In the genomic region with DNA sequence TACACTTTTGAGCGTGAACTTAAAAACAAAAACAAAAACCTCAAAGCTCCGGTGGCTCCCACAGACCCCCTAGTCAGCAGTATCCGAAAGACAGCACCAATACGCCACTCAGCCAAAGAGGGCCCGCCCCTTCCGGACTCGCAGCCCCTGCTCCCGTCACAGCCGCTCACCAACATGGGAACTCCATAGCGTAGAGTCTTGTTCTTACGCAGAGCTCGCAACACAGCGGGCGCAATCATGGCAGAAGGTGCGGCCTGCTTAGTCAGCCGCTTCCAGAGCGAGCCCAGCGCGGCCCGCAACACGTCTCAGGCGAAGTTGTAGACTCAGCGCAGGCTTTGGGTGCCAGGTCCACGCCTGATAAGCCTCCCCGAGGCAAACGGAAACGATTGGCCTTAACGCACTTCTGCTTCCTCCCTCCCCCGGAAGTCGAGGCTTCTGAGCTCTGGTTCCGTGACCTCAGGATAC, we compare ENCODE assay signal across 8 mouse cellular contexts. TPM values are rescaled to one million over a fixed set of nuclear protein-coding genes. Genes with fewer than 3 reads are reported as not detected.
A peak's percentile ranks its signal among the peaks of the same experiment; 100 is the strongest.
DNase-seq lines count a peak whose midpoint lies in the region; ATAC-seq lines count a peak whose summit lies in the region.

A gene (minus strand): TSS at position 401 of the 465 bp plus-strand sequence.

- H3K9me3 ChIP-seq in hindbrain, embryonic 12.5 days (replicated peaks): no peaks in the 10 kb centered on the region

- peak within 1 kb of the TSS; percentile 54 for H3K9ac ChIP-seq in hindbrain, embryonic 12.5 days

- no peaks in the 10 kb centered on the region for H3K36me3 ChIP-seq in hindbrain, embryonic 12.5 days

- peak; percentile 82 for DNase-seq in NIH3T3 (ENCODE audit: low read depth)
- peak; percentile 91 to 93 for DNase-seq in cerebellum, postnatal 10 days
- peak; percentile 77 to 84 for DNase-seq in frontal cortex, postnatal 10 days (ENCODE audit: low spot score in 2 of 2)
- peak; percentile 89 to 93 for DNase-seq in layer of hippocampus, postnatal 14 days (ENCODE audit: low spot score in 2 of 2)
- peak; percentile 85 for DNase-seq in lung, postnatal 14 days
- DNase-seq in retina, adult 2 months (ENCODE audit: low read depth, low spot score): peak; percentile 77
- DNase-seq in thymus, postnatal 36 days: peak; percentile 88 to 89

- ATAC-seq in hindbrain, embryonic 12.5 days (ENCODE audit: low FRiP score): peak; percentile 99

- under 1% methylated on average over 31 of the region's 31 CpGs for WGBS in hindbrain, embryonic 12.5 days

- peak within 1 kb of the TSS; percentile 54 for H3K4me3 ChIP-seq in hindbrain, embryonic 12.5 days

- H3K4me2 ChIP-seq in hindbrain, embryonic 12.5 days (replicated peaks): peak within 1 kb of the TSS; percentile 64

- peaks cover 4% of the 10 kb centered on the region; the same call in 1 of the 2 replicates for H3K4me1 ChIP-seq in hindbrain, embryonic 12.5 days

- peak within 1 kb of the TSS; percentile 90 for H3K27ac ChIP-seq in hindbrain, embryonic 12.5 days

- no peaks in the 10 kb centered on the region for H3K27me3 ChIP-seq in hindbrain, embryonic 12.5 days

RNA-seq across cellular contexts. Expression of the gene that starts here (rescaled TPM):
- 127 and 138 TPM in 2 replicates for polyA plus RNA-seq in hindbrain, embryonic 12.5 days (2016; fragmentation: Nextera tagmentation; extraction: Ambion mirVana)
- 10 to 100 TPM; 37.6 to 38.3 TPM for total RNA-seq in layer of hippocampus, postnatal 14 days (2021)

Comparison
In these comparisons a context has a peak if more than half of its experiments do, and no peak if none do; other contexts are left out.
1. Peak in every context shown above with its lines: DNase-seq, ATAC-seq, H3K4me3 ChIP-seq and H3K27ac ChIP-seq.